Mouse (Mus musculus): ENCODE data around the gene Plekhm1.
"Not testable (repeated sequence)": the region's sequence is repeated elsewhere in the genome, so short reads cannot be mapped to it uniquely, and the experiment has no call there.

Plekhm1 gene

DNA sequence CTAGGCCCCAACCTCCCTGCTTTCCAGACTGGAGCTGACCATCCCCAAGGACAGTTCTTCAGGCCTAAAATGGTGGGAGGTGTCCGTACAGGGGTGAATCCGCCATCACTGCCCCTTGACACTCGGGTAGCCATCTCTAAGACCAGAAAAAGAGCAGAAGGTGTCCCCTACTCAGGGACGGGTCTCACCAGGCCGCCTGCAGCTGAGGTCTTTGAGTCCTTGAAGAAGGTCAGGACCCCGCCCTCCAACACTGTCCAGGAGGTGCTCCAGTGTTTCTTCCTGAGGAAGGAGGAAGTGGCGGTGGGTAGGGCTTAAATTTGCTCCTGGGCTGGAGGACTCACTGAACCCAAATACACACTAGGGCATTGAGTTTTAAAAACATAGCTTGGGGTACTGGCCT lies 74.4 kb downstream of the Plekhm1 start:
- DNase-seq = no peak

DNA sequence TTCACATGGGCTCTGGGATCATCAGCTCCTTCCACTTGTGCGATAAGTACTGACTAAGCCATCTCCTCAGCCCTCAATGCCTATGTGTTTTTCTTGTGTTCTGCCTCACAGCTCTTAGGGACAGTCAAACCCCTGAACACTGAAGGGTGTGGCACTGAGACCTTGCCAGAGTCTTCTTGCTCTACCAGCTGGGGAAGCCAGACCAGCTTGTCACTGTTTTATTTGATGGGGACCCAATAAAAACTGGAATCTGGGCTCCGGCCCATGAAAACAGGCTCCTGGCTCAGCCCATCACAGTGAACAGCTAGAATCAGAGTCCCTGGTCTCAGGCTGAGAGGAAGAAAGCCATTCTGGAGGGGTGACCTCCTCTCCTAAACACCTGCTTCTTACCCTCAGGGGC lies 75.3 kb downstream of the Plekhm1 start:
- DNase-seq = no peak

GRCm38 (mm10) chr11:103335561-103335960 lies 76.9 kb downstream of the Plekhm1 start:
- DNase-seq = no peak

DNA sequence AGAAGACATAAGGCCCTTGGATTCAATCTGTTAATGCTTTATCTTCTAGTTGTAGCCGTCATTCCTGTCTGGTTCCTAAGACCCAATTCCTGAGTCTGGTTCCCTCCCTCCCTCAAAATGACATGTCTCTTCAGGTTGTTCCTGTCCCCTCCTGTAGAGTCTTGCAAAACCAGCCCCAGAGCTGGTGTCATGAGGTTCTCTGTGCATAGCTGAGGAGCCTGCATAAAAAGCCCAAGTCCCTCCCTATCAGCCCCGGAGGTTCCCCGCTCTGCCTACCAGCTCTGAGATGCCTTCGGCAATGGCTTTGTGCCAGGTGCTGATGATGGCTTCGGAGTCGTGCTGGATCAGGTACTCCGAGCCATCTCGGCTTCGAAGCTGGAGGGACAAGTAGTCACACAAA lies 77.6 kb downstream of the Plekhm1 start:
- DNase-seq = no peak

GRCm38 (mm10) chr11:103333719-103334398 lies 78.6 kb downstream of the Plekhm1 start:
- DNase-seq = peak; percentile 59

DNA sequence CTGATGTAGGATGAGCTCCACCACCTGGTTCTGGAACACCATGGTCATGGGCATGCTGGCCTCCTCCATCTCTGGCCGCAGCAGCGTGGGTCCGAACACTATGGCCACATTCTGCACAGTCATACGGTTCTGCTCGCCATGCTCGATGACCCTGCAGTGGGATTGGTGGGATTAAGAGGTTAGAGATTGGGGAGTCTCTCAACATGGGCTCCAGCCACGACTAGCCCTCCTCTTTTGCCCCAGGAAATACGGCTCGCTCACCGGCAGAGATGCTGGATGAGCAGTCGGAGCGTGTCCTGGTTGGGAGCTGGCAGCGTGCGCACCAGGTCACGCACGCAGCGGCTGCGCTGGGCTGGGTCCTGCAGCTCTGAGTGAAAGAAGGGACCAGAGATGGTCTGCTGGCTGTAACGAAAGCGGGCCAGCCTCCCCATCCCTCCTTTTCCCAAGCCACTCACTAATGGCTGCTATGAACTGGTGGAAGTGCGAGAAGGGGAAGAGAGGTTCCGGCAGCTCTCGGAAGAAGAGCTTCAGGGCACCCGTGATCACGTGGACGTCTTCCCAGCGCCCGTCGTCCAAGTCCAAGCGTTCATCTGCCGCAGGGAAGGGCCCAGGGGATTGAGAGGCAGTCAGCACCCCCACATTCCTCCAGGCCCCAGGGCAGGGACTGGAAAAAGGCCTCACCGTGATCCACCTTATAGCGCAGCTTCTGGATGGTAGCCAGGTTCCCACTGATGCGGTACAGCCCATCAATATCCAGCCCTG lies 79.4 kb downstream of the Plekhm1 start:
- DNase-seq = no peak

DNA sequence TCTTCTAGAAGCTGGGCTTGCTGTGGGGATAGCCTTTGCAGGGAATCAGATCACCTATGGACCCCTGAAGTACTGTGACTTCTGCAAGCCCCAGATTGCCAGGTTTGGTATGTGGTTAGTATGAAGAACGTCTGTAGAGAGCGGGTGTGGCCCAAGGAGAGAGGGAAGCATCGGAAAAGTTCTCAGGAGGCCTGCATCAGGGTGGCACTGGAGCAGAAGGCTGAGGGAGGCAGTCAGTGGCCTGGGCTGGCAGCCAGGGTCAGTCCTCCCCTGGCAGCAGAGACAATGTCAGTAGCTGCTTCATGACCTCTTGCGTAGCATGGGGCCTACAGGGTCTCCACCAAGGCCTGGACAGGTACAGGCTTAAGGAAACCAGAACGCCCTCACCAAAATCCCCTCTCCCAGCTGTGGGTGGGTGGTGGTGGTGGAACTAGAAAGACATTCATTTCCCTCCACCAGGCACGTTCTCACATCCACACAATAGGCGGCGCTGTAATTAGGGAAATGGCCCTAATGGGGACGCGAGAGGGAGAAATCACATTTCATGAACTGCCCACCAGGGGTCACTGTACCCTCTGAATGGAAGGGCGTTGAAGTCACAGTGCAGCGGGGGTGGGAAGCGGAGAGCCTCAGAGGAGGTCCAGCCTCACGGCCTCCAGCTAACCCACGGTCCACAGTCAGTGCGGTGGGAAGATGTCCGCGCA lies 80.1 kb downstream of the Plekhm1 start:
- peak; percentile 78 for DNase-seq

GRCm38 (mm10) chr11:103331502-103332185 lies 80.8 kb downstream of the Plekhm1 start:
- DNase-seq = no peak

- DNase-seq = no peak
Measured at GRCm38 (mm10) chr11:103330651-103331319, 81.7 kb downstream of the Plekhm1 start.

GRCm38 (mm10) chr11:103326950-103327349 lies 85.5 kb downstream of the Plekhm1 start:
- peak; percentile 92 for DNase-seq

DNA sequence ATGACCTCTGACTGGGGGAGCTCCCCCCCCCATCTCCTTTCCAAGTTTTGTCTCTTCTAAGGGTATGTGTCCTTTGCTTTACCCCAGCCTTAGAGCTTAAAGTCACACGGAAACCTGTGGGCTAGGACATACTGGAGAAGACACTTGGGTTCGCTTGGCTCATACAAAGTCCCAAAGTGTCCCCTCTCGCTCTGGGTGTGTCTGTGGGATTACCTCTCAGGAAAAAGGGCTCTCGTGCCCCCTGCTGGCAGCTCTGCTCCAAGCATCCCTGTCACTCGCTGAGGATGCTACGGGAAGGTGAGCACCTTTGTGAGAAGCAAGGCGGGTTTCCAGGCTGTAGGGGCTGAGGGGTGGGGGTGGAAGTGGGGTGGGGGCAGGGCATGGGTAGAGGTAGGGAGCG lies 87.3 kb downstream of the Plekhm1 start:
- DNase-seq = peak; percentile 80

DNA sequence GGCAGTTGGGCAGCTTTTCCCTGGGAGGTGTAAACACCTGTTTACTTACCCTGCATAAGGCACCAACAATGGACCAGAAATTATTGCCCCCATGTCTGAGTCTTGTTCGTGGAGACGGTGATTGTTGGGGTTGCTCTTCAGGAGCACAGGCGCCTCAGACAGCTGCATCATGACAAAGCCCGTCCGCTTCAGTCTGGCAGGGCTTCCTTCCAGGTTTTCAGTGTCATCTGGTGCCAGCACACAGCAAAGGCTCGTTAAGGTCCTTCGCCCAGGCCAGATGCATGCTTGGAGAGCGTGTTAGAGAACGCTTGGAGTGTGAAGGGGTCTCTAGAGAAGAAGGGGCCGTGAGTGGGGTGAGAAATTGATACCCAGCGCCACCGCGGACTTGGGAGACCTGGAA lies 87.8 kb downstream of the Plekhm1 start:
- DNase-seq = no peak

DNA sequence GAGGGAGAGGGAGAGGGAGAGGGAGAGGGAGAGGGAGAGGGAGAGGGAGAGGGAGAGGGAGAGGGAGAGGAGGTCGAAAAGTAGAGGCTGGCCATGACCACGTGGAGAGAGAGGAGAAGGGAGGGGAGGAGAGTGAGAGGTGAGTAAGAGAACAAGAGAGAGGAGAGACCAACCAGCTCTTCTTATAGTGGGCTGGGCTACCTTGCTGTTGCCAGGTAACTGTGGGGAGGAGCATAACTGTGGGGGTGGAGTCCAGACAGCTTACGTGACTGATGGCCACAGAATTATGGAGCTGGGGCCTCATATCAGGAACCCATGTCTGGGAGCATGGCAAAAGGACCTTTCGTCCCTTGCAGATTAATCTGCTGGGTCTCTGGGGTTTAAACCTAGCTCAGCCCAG lies 89.7 kb downstream of the Plekhm1 start:
- DNase-seq = not testable (repeated sequence)

GRCm38 (mm10) chr11:103320646-103321045 lies 91.8 kb downstream of the Plekhm1 start:
- no peak for DNase-seq

DNA sequence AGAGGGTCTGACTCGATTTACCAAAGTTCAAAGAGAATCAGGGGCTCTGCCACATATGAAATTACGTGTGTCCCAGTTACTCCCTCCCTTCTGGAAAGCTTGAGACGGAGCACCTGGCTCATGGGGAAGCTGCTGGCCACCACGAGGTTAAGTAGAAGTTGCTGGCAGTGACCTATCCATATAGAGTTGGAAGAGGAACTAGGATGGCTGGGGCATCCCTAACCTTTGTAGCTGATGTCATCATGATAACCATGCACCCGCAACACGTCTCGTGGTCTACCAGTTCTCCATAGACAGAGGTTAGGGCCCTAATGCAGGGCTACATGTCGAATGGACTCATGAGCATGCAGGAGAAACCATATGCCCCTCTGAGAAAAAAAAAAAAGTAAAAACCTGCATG lies 92.3 kb downstream of the Plekhm1 start:
- DNase-seq = no peak

GRCm38 (mm10) chr11:103318042-103318441 lies 94.4 kb downstream of the Plekhm1 start:
- no peak for DNase-seq

- no peak for DNase-seq
Measured at GRCm38 (mm10) chr11:103315379-103315778, 97.1 kb downstream of the Plekhm1 start.

DNA sequence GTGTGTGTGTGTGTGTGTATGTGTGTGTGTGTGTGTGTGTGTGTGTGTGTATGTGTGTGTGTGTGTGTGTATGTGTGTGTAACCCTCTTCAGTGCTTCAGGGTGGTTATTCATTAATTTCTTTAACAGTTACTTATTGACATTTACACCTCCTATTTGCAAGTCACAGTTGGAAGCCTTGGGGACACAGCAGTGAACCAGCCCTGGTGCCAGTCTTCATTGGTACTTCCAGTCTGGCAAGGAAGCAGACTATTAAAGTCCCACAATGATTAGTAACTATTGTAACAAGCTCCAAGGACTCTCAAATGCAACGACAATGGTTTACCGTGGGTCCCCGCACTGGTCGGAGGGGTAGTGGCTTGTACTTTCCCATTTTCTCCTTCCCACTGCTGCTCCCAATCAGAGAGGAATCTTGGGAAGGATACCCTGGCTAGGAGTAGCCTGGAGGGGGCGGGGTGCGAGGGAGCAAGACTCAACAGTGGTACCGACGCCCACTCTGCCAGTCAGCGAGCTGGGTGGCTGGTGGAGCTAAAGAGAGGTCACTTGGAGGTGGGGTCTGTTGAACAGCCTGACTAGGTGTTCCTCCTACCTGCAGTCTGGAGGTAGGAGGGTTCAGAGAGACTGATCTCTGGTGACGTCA lies 97.6 kb downstream of the Plekhm1 start:
- no peak for DNase-seq

Data from right cerebral cortex, postnatal 4 days (tissue).